Mouse (Mus musculus): Measurements from ENCODE around the gene Eno3. TPM values are rescaled to one million over a fixed set of nuclear protein-coding genes. Genes with fewer than 3 reads are reported as not detected.

Eno3 gene
- polyA plus RNA-seq, 1 experiment, result 1,792 TPM

DNA sequence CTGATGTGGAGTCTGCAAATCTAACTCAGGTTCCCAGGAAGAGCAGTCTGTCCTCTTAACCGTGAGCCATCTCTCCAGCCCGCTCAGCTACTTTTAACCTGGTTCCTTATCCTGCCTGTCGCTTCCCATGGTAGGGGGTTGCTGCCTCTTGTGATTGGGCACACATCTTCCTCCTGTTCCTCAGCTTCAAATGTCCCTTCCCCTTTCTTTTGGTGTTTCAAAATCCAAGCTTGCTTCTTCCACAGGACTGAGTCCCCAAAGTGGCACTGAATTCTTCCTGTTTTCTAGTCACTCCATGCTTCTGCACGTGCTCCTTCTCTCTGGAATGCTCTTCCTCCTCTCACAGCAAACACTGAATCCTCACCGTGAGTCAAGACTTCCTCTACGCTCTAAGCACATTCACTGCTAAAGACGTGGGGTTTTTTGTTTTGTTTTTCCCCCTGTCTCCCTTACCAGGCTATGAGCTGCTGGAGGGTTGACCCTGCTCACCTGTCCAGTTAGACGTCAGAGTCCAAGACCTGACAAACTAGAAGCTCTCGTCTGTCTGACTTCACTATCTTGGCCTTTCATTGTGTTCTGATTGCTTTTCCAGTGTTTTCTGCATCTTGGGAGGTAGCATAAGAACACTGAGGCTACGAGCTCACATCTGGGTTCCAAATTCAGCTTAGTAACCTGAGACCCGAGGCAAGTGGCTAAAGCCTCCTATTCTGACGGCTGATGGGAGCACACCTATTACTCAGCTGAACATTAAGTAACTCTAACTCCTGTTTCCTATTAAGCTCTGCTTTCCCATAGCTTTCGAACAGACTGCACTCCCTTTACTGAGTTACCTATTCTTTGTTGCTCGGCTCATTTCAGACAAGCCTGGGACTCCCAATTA, 10.5 kb downstream of the Eno3 start:
- Histone ChIP-seq H3K4me2 (ENCODE audit: low read depth) (peak overlapping the region; percentile 95), H3K27me3 (ENCODE audit: control insufficient read depth, insufficient read depth, insufficient read length) (no peaks in the 10 kb centered on the region), H3K79me2 (ENCODE audit: control insufficient read depth, insufficient read depth) (peaks cover 19% of the 10 kb centered on the region), H3K36me3 (ENCODE audit: control insufficient read depth, insufficient read depth) (peaks cover 20% of the 10 kb centered on the region), H3K4me3 (peak overlapping the region; percentile 82), H3ac (ENCODE audit: control insufficient read depth, insufficient read length) (no peak overlapping the region)
- TF ChIP-seq MYOG (IDR thresholded peaks at IDR 0.05; ENCODE audit: control insufficient read depth in 1 of 3, insufficient read depth in 1 of 3, insufficient read length in 2 of 3, low read depth in 2 of 3), result no peak
- no peak for TF ChIP-seq POLR2A (IDR thresholded peaks at IDR 0.05; ENCODE audit: insufficient read length, low read depth)
- no peak for TF ChIP-seq TCF3 (IDR thresholded peaks at IDR 0.05; ENCODE audit: insufficient read length, low read depth)
- TF ChIP-seq E2F4 (IDR thresholded peaks at IDR 0.05; ENCODE audit: insufficient read depth), result no peak
- no peak for TF ChIP-seq MAX (IDR thresholded peaks at IDR 0.05; ENCODE audit: low read depth)
- TF ChIP-seq USF1 (IDR thresholded peaks at IDR 0.05; ENCODE audit: low read depth), result no peak
- no peak for TF ChIP-seq TCF12 (IDR thresholded peaks at IDR 0.05; ENCODE audit: insufficient read depth, poor library complexity, severe bottlenecking)
- TF ChIP-seq SRF (IDR thresholded peaks at IDR 0.05; ENCODE audit: control insufficient read depth, insufficient read length, low read depth), result no peak
- TF ChIP-seq REST (IDR thresholded peaks at IDR 0.05; ENCODE audit: insufficient read depth, insufficient read length), result no peak
- no peak for TF ChIP-seq MYOD1 (IDR thresholded peaks at IDR 0.05; ENCODE audit: control insufficient read depth in 1 of 3, insufficient read length in 2 of 3, low read depth in 2 of 3)
- TF ChIP-seq CEBPB (IDR thresholded peaks at IDR 0.05; ENCODE audit: insufficient read depth, poor library complexity, severe bottlenecking), result no peak
- TF ChIP-seq POLR2AphosphoS2 (IDR thresholded peaks at IDR 0.05; ENCODE audit: insufficient read length, low read depth), result no peak

DNA sequence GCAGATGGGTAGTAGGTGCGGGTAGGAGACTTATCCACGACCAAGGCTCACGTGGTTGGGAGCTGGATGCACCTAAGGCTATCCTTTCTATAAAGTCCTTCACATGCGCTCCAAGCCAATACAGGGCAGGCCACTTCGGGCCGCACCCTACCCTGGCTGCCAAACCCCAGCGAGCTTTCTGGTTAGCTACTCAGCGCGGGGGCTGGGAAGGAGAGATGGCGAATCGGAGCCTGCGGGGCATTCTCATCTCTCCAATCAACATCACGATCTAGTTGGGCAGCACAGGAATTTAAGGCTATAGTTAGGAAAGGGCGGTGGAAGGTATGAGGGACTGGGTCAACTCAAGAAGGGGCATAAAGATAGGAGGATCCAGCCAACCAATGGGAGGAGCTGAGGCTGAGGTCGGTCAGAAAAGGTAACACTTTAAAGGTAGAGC, 11.4 kb downstream of the Eno3 start:
- Histone ChIP-seq H3K79me2 (ENCODE audit: control insufficient read depth, insufficient read depth) (peaks cover 19% of the 10 kb centered on the region), H3K4me3 (peak overlapping the region; percentile 82), H3K4me2 (ENCODE audit: low read depth) (peak overlapping the region; percentile 95), H3K27me3 (ENCODE audit: control insufficient read depth, insufficient read depth, insufficient read length) (no peaks in the 10 kb centered on the region), H3K36me3 (ENCODE audit: control insufficient read depth, insufficient read depth) (peaks cover 11% of the 10 kb centered on the region), H3ac (ENCODE audit: control insufficient read depth, insufficient read length) (peak overlapping the region; percentile 35)
- TF ChIP-seq CEBPB (IDR thresholded peaks at IDR 0.05; ENCODE audit: insufficient read depth, poor library complexity, severe bottlenecking) (no peak), POLR2A (IDR thresholded peaks at IDR 0.05; ENCODE audit: insufficient read length, low read depth) (peak; percentile 64), SRF (IDR thresholded peaks at IDR 0.05; ENCODE audit: control insufficient read depth, insufficient read length, low read depth) (no peak), MYOG (IDR thresholded peaks at IDR 0.05; ENCODE audit: control insufficient read depth in 1 of 3, insufficient read depth in 1 of 3, insufficient read length in 2 of 3, low read depth in 2 of 3) (no peak), E2F4 (IDR thresholded peaks at IDR 0.05; ENCODE audit: insufficient read depth) (no peak), REST (IDR thresholded peaks at IDR 0.05; ENCODE audit: insufficient read depth, insufficient read length) (no peak), MAX (IDR thresholded peaks at IDR 0.05; ENCODE audit: low read depth) (no peak), MYOD1 (IDR thresholded peaks at IDR 0.05; ENCODE audit: control insufficient read depth in 1 of 3, insufficient read length in 2 of 3, low read depth in 2 of 3) (no peak), TCF12 (IDR thresholded peaks at IDR 0.05; ENCODE audit: insufficient read depth, poor library complexity, severe bottlenecking) (no peak), TCF3 (IDR thresholded peaks at IDR 0.05; ENCODE audit: insufficient read length, low read depth) (no peak), USF1 (IDR thresholded peaks at IDR 0.05; ENCODE audit: low read depth) (peak; percentile 34), POLR2AphosphoS2 (IDR thresholded peaks at IDR 0.05; ENCODE audit: insufficient read length, low read depth) (peak; percentile 46)

DNA sequence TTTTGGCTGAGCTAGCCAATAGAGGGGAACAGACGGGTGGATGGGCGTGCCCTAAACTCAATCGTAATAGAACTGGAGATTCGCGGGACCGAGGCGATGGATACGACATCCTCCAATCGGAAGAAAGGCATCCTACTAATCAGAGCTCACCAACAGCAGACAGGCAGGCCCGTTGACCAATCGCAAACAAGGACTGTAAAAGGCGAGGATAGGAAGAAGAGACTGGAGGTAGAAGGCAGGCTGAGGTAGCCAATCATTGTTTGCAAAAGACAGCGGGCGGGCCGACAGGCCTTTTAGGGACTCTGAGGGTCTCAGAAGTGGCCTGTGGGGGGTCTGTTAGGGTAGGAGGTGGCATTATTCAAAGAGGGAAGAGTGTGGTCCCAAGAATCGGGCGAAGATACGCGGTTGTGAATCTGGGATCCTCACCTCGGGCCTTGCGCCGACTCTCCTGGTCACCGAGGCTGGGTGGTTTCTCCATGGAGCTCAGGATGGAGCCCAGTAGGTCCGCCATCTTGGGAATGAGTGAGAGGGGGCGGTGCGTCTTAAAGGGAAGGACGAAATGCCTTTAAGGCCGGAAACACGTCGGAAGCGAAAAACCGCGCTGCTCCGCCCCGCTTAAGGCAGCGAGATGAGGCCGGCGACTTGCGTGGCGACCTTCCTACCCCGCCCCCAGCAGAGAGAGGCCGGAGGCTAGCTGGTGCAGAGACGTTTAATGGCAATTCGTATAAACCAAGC, 11.9 kb downstream of the Eno3 start, which contains the start of gene Spag7:
TSS of gene Spag7 (minus strand) at position 646 of the 735 bp plus-strand sequence.
- no peak for TF ChIP-seq REST (IDR thresholded peaks at IDR 0.05; ENCODE audit: insufficient read depth, insufficient read length)
- no peak for TF ChIP-seq USF1 (IDR thresholded peaks at IDR 0.05; ENCODE audit: low read depth)
- no peak for TF ChIP-seq E2F4 (IDR thresholded peaks at IDR 0.05; ENCODE audit: insufficient read depth)
- TF ChIP-seq SRF (IDR thresholded peaks at IDR 0.05; ENCODE audit: control insufficient read depth, insufficient read length, low read depth), result peak; percentile 88
- no peak for TF ChIP-seq MYOG (IDR thresholded peaks at IDR 0.05; ENCODE audit: control insufficient read depth in 1 of 3, insufficient read depth in 1 of 3, insufficient read length in 2 of 3, low read depth in 2 of 3)
- peak; percentile 93 for TF ChIP-seq POLR2AphosphoS2 (IDR thresholded peaks at IDR 0.05; ENCODE audit: insufficient read length, low read depth)
- TF ChIP-seq POLR2A (IDR thresholded peaks at IDR 0.05; ENCODE audit: insufficient read length, low read depth), result peak; percentile 76
- TF ChIP-seq MYOD1 (IDR thresholded peaks at IDR 0.05; ENCODE audit: control insufficient read depth in 1 of 3, insufficient read length in 2 of 3, low read depth in 2 of 3), result no peak
- TF ChIP-seq TCF3 (IDR thresholded peaks at IDR 0.05; ENCODE audit: insufficient read length, low read depth), result no peak
- no peak for TF ChIP-seq MAX (IDR thresholded peaks at IDR 0.05; ENCODE audit: low read depth)
- no peak for TF ChIP-seq CEBPB (IDR thresholded peaks at IDR 0.05; ENCODE audit: insufficient read depth, poor library complexity, severe bottlenecking)
- no peak for TF ChIP-seq TCF12 (IDR thresholded peaks at IDR 0.05; ENCODE audit: insufficient read depth, poor library complexity, severe bottlenecking)
- Histone ChIP-seq H3K4me2 (ENCODE audit: low read depth) (peak within 1 kb of the TSS; percentile 95), H3K79me2 (ENCODE audit: control insufficient read depth, insufficient read depth) (peaks cover 19% of the 10 kb centered on the region), H3K4me3 (peak within 1 kb of the TSS; percentile 82), H3K36me3 (ENCODE audit: control insufficient read depth, insufficient read depth) (peaks cover 6% of the 10 kb centered on the region), H3K27me3 (ENCODE audit: control insufficient read depth, insufficient read depth, insufficient read length) (no peaks in the 10 kb centered on the region), H3ac (ENCODE audit: control insufficient read depth, insufficient read length) (peak within 1 kb of the TSS; percentile 35)

Measured in myocyte (in vitro differentiated cells).